Mouse (Mus musculus) CH12.LX (cell line): ENCODE data around the gene Gm281. TPM values are rescaled to one million over a fixed set of nuclear protein-coding genes. Genes with fewer than 3 reads are reported as not detected.

Experiments used
- DNase-seq: peaks from one replicate; pipeline ENCODE4 v3.0.0-alpha.2; 2013; ENCODE audit errors: extremely low read depth
- H3K27ac ChIP-seq: 2 replicates; pipeline ENCODE4 v1.5.1; 2012; ENCODE audit warnings: low read depth, mild to moderate bottlenecking, control low read depth, moderate library complexity; ENCODE audit not compliant: insufficient read depth
- H3K27me3 ChIP-seq: replicated peaks from 2 replicates; pipeline ENCODE3; 2012; ENCODE audit warnings: inconsistent platforms
- H3K36me3 ChIP-seq, 2 experiments: replicated peaks in 1 of 2; 2 replicates each; pipeline versions ENCODE3 to v1.6.1; 2012; ENCODE audit warnings: inconsistent platforms in 1 of 2, low read length in 1 of 2, mild to moderate bottlenecking in 1 of 2, mixed read lengths in 1 of 2, moderate library complexity in 1 of 2; ENCODE audit not compliant: control insufficient read depth in 1 of 2, insufficient read depth in 1 of 2
- H3K4me1 ChIP-seq, 2 experiments: 2 replicates each; pipeline ENCODE4 v1.6.1; 2012; ENCODE audit warnings: inconsistent platforms in 1 of 2, moderate library complexity in 1 of 2; ENCODE audit not compliant: insufficient read depth in 2 of 2, control insufficient read depth in 1 of 2
- H3K4me2 ChIP-seq: 2 replicates; pipeline ENCODE4 v1.6.1; 2012; ENCODE audit warnings: low read depth, mild to moderate bottlenecking, control low read depth; ENCODE audit not compliant: poor library complexity, insufficient read depth, severe bottlenecking
- H3K4me3 ChIP-seq, 3 experiments: fragments of 150-350 bp in 1 of 3; sonication (generic) in 1 of 3; replicated peaks in 1 of 3; 2 replicates each; pipeline versions ENCODE3 to v1.5.1; 2011 to 2012; ENCODE audit warnings: low read depth in 2 of 3, low read length in 2 of 3, mild to moderate bottlenecking in 2 of 3, moderate library complexity in 2 of 3, control low read depth in 1 of 3, improper control_type of control experiment in 1 of 3, inconsistent platforms in 1 of 3, mixed read lengths in 1 of 3; ENCODE audit not compliant: poor library complexity in 1 of 3
- H3K79me2 ChIP-seq: replicated peaks from 2 replicates; pipeline ENCODE4 v1.6.1; 2012; ENCODE audit warnings: mild to moderate bottlenecking, moderate library complexity; ENCODE audit not compliant: control insufficient read depth, poor library complexity, insufficient read depth, severe bottlenecking; ENCODE audit errors: extremely low read depth
- H3K9ac ChIP-seq: 2 replicates; pipeline ENCODE4 v1.6.1; 2012; ENCODE audit warnings: low read depth, mild to moderate bottlenecking, control low read depth, moderate library complexity; ENCODE audit not compliant: insufficient read depth
- H3K9me3 ChIP-seq: replicated peaks from 2 replicates; pipeline ENCODE3; 2012; ENCODE audit warnings: low read length, inconsistent platforms, mixed read lengths
- CHD2 ChIP-seq: IDR thresholded peaks from 2 replicates; pipeline ENCODE4 v1.6.1; 2011; ENCODE audit warnings: low read length, improper control_type of control experiment
- CTCF ChIP-seq, 2 experiments: IDR thresholded peaks in 1 of 2; conservative IDR thresholded peaks in 1 of 2; 2 replicates each; pipeline ENCODE4 v1.5.1; 2011 to 2012; ENCODE audit warnings: low read depth in 2 of 2, low read length in 2 of 2, improper control_type of control experiment in 1 of 2, inconsistent platforms in 1 of 2, mild to moderate bottlenecking in 1 of 2, moderate library complexity in 1 of 2
- ELF1 ChIP-seq: IDR thresholded peaks from 2 replicates; pipeline ENCODE4 v1.6.1; 2014; ENCODE audit warnings: low read depth, mild to moderate bottlenecking, inconsistent platforms, low read length, improper control_type of control experiment
- EP300 ChIP-seq: IDR thresholded peaks from 2 replicates; pipeline ENCODE4 v1.6.1; 2011; ENCODE audit warnings: low read length, improper control_type of control experiment
- HCFC1 ChIP-seq: IDR thresholded peaks from 2 replicates; pipeline ENCODE4 v1.6.1; 2012; ENCODE audit warnings: low read depth, mild to moderate bottlenecking, inconsistent platforms, low read length, improper control_type of control experiment
- IRF4 ChIP-seq: IDR thresholded peaks from 2 replicates; pipeline ENCODE4 v1.6.1; 2014; ENCODE audit warnings: low read depth, mild to moderate bottlenecking, inconsistent platforms, low read length, improper control_type of control experiment
- JUN ChIP-seq: IDR thresholded peaks from 2 replicates; pipeline ENCODE4 v1.6.1; 2011; ENCODE audit warnings: low read depth, mild to moderate bottlenecking, low read length, improper control_type of control experiment, moderate library complexity; ENCODE audit not compliant: insufficient read depth
- MXI1 ChIP-seq: IDR thresholded peaks from 2 replicates; pipeline ENCODE4 v1.6.1; 2011; ENCODE audit warnings: mild to moderate bottlenecking, low read depth, low read length, improper control_type of control experiment
- SIN3A ChIP-seq: IDR thresholded peaks from 2 replicates; pipeline ENCODE4 v1.6.1; 2012; ENCODE audit warnings: low read length, improper control_type of control experiment, inconsistent platforms
- ZKSCAN1 ChIP-seq: IDR thresholded peaks from 2 replicates; pipeline ENCODE4 v1.6.1; 2012; ENCODE audit warnings: low read depth, inconsistent platforms, low read length, improper control_type of control experiment, borderline replicate concordance
- ZMIZ1 ChIP-seq: IDR thresholded peaks from 2 replicates; pipeline ENCODE4 v1.6.1; 2012; ENCODE audit warnings: low read depth, mild to moderate bottlenecking, inconsistent platforms, low read length, improper control_type of control experiment
- dilution Hi-C: fragments of 300-500 bp; cut with MboI; formaldehyde crosslinking; loops from 2 replicates; pipeline ENCODE4 v1.14.3; 2020; ENCODE audit warnings: low sequenced_read_pairs; ENCODE audit not compliant: extremely low pct_unique_long_range_greater_than_20kb, extremely low pct_ligation_motif_present
- in situ Hi-C: fragments of 300-500 bp; cut with MboI; formaldehyde crosslinking; loops from 3 replicates; pipeline ENCODE4 v1.14.3; 2019; ENCODE audit warnings: low sequenced_read_pairs, low pct_ligation_motif_present, low pct_unique_long_range_greater_than_20kb, mixed read lengths
- polyA plus RNA-seq: library from polyadenylated mRNA; unstranded; fragments of >175 nt; gene quantifications from 2 replicates; pipeline ENCODE4 v1.2.1, GENCODE M21; 2012; ENCODE audit warnings: low read depth; ENCODE audit not compliant: insufficient read length
- total RNA-seq, 2 experiments: library from RNA; depleted of rRNA; stranded (reverse); fragments of 300-350 nt in 1 of 2; fragments of >200 nt in 1 of 2; gene quantifications; 2 replicates each; pipeline ENCODE4 v1.2.3; 2012 to 2014

Gene Gm281
- total and polyA plus RNA-seq, 3 experiments: not detected

DNA sequence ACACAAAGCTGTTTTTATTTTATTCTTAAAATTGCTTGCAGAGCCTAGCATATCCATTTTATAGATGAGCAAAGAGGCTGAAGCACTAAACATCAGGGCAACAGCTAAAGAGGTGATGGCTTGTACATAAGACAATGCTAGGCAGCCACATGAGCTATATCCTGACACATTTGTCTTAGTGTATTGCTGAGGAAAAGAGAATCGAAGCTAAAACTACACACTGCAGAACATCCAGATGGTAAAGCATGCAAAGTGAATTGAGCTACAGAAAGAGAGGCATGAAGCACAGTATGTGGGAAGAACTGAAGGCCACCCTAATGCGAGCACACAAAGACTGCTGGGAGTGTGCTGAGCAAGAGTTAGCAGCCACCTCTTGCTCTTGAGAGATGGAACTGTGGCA, 143.1 kb downstream of the Gm281 start:
- no peak overlapping the region for H3K9ac ChIP-seq
- H3K9me3 ChIP-seq: no peaks in the 10 kb centered on the region
- dilution Hi-C loops: no loop called here
- H3K4me2 ChIP-seq: no peak overlapping the region
- DNase-seq: no peak
- no peaks in the 10 kb centered on the region for H3K79me2 ChIP-seq
- no peak overlapping the region for H3K27ac ChIP-seq
- peaks cover 0 to 17% of the 10 kb centered on the region in 2 experiments; a peak in 2 of 4 replicates for H3K4me1 ChIP-seq
- no peak for TF ChIP-seq HCFC1
- TF ChIP-seq CHD2: no peak
- no peak for TF ChIP-seq SIN3A
- TF ChIP-seq JUN: no peak
- TF ChIP-seq ZKSCAN1: no peak
- no peak for TF ChIP-seq IRF4
- TF ChIP-seq MXI1: no peak
- no peaks in the 10 kb centered on the region for H3K27me3 ChIP-seq
- in situ Hi-C loops: no loop called here
- no peak overlapping the region for H3K4me3 ChIP-seq
- H3K36me3 ChIP-seq: no peaks in the 10 kb centered on the region

DNA sequence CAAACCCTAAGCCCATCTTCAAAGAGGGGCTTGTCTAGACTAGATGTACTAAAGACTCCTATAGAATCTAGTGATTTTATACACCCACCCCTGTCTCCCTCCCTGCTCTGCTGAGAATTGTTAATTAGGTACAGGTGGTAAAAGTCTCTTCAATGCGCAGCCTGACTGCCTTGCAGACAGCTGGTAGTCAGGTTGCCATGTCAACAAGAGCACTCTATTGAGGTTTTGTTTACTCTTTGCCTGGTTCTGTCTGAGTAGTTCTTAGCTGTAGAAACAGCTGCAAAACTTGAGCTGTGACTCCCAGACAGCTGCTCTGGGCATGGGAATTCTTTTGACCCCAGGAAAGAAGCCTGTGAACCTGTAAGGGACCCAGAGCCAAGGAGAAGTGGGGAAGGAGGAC, 143.6 kb downstream of the Gm281 start:
- in situ Hi-C loops: no loop called here
- H3K27ac ChIP-seq: no peak overlapping the region
- H3K4me2 ChIP-seq: no peak overlapping the region
- dilution Hi-C loops: no loop called here
- H3K4me3 ChIP-seq: no peak overlapping the region
- H3K27me3 ChIP-seq: no peaks in the 10 kb centered on the region
- peaks cover 0 to 12% of the 10 kb centered on the region in 2 experiments; a peak in 2 of 4 replicates for H3K4me1 ChIP-seq
- H3K9ac ChIP-seq: no peak overlapping the region
- no peak for TF ChIP-seq ZMIZ1
- TF ChIP-seq CTCF (conservative IDR thresholded peaks at IDR 0.05 in 1 of 2, IDR thresholded peaks at IDR 0.05 in 1 of 2; ENCODE audit: low read depth in 2 of 2, low read length in 2 of 2): no peak
- no peak for TF ChIP-seq ELF1
- TF ChIP-seq EP300: no peak
- H3K9me3 ChIP-seq: no peaks in the 10 kb centered on the region
- H3K36me3 ChIP-seq: no peaks in the 10 kb centered on the region
- no peaks in the 10 kb centered on the region for H3K79me2 ChIP-seq
- no peak for DNase-seq

Other genes starting within 250 kb of the Gm281 start
- not detected in 2 replicates for gene Sntn, start 243.6 kb downstream of the Gm281 start, total RNA-seq (2012; rRNA removed)
- not detected in 2 replicates for gene Sntn, start 243.6 kb downstream of the Gm281 start, total RNA-seq (2014; rRNA removed)
- not detected in 2 replicates for gene Sntn, start 243.6 kb downstream of the Gm281 start, polyA plus RNA-seq
- 2.0 and 2.3 TPM in 2 replicates for gene Atxn7, start 47.0 kb upstream of the Gm281 start, total RNA-seq (2012; rRNA removed)
- 2.1 and 2.7 TPM in 2 replicates for gene Atxn7, start 47.0 kb upstream of the Gm281 start, total RNA-seq (2014; rRNA removed)
- gene Atxn7, start 47.0 kb upstream of the Gm281 start, polyA plus RNA-seq: 5.6 and 6.6 TPM in 2 replicates
- gene Thoc7, start 47.4 kb upstream of the Gm281 start, total RNA-seq (2012; rRNA removed): 98.6 and 104 TPM in 2 replicates
- 209 and 218 TPM in 2 replicates for gene Thoc7, start 47.4 kb upstream of the Gm281 start, total RNA-seq (2014; rRNA removed)
- gene Thoc7, start 47.4 kb upstream of the Gm281 start, polyA plus RNA-seq: 162 and 209 TPM in 2 replicates
- gene Psmd6, start 206.5 kb upstream of the Gm281 start, total RNA-seq (2012; rRNA removed): 129 and 183 TPM in 2 replicates
- 307 and 344 TPM in 2 replicates for gene Psmd6, start 206.5 kb upstream of the Gm281 start, total RNA-seq (2014; rRNA removed)
- gene Psmd6, start 206.5 kb upstream of the Gm281 start, polyA plus RNA-seq: 207 and 244 TPM in 2 replicates